Mouse (Mus musculus): ENCODE data around the gene Isy1. TPM values are rescaled to one million over a fixed set of nuclear protein-coding genes. Genes with fewer than 3 reads are reported as not detected.

The Isy1 gene
- polyA plus RNA-seq, 1 experiment from 2014 or later, result 39.0 TPM

- H3K9ac ChIP-seq, result no peak overlapping the region
- H3K4me3 ChIP-seq (replicated peaks), result no peak overlapping the region
- ATAC-seq (ENCODE audit: insufficient read depth, low FRiP score, low read depth), result no peak
- peaks cover 36% of the 10 kb centered on the region for H3K36me3 ChIP-seq
- H3K4me2 ChIP-seq, result no peak overlapping the region
- 92% methylated on average over 13 of the region's 13 CpGs for WGBS
- no peaks in the 10 kb centered on the region for H3K9me3 ChIP-seq
- H3K27me3 ChIP-seq (replicated peaks), result no peaks in the 10 kb centered on the region
- H3K4me1 ChIP-seq, result peaks cover 5% of the 10 kb centered on the region
- no peak overlapping the region for H3K27ac ChIP-seq
Observed at GRCm38 (mm10) chr6:87845031-87845695, 6.6 kb upstream of the Isy1 start.

DNA sequence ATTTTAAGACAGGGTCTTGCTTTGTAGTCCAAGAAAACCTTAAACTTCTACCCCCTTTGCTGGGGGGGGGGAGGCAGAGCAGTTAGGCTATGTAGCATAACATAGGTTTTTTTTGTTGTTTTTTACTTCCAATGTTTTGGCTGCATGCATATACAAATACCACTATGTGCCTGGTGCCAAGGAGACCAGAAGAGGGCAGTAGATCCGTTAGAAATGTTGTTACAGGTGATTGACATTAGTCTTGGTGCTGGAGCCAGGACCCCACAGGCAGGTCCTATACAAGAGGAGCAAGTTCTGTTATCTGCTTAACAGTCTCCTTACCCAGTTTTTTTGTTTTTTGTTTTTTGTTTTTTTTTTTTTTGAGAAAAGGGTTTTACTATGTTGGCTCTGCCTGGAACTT lies 3.7 kb upstream of the Isy1 start:
- H3K4me2 ChIP-seq, result no peak overlapping the region
- no peak for ATAC-seq (ENCODE audit: insufficient read depth, low FRiP score, low read depth)
- WGBS, result 23% methylated on average over 1 of the region's 1 CpGs
- H3K4me3 ChIP-seq (replicated peaks), result no peak overlapping the region
- peaks cover 36% of the 10 kb centered on the region for H3K36me3 ChIP-seq
- H3K27me3 ChIP-seq (replicated peaks), result no peaks in the 10 kb centered on the region
- peaks cover 6% of the 10 kb centered on the region; the same call in 1 of the 2 replicates for H3K4me1 ChIP-seq
- H3K9me3 ChIP-seq, result no peaks in the 10 kb centered on the region
- H3K27ac ChIP-seq, result no peak overlapping the region
- no peak overlapping the region for H3K9ac ChIP-seq

- Histone ChIP-seq H3K27me3 (replicated peaks) (no peaks in the 10 kb centered on the region), H3K4me3 (replicated peaks) (no peak overlapping the region), H3K4me2 (no peak overlapping the region), H3K4me1 (0 out of 2 replicates have a peak, but pooled peaks cover 6% of the 10 kb centered on the region), H3K9ac (no peak overlapping the region), H3K36me3 (peaks cover 36% of the 10 kb centered on the region), H3K27ac (no peak overlapping the region), H3K9me3 (no peaks in the 10 kb centered on the region)
- 75% methylated on average over 8 of the region's 8 CpGs for WGBS
- no peak for ATAC-seq (ENCODE audit: insufficient read depth, low FRiP score, low read depth)
Observed at GRCm38 (mm10) chr6:87841635-87842034, 3.0 kb upstream of the Isy1 start.

GRCm38 (mm10) chr6:87839797-87840341 lies 1.3 kb upstream of the Isy1 start:
- ATAC-seq (ENCODE audit: insufficient read depth, low FRiP score, low read depth), result no peak
- peak overlapping the region; percentile 74; the same call in 1 of the 2 replicates for H3K4me2 ChIP-seq
- 0 out of 2 replicates have a peak overlapping the region, but pooled peaks have one; percentile 95 for H3K27ac ChIP-seq
- WGBS, result 54% methylated on average over 11 of the region's 11 CpGs
- no peak overlapping the region for H3K4me3 ChIP-seq (replicated peaks)
- H3K4me1 ChIP-seq, result 0 out of 2 replicates have a peak, but pooled peaks cover 6% of the 10 kb centered on the region
- no peaks in the 10 kb centered on the region for H3K27me3 ChIP-seq (replicated peaks)
- H3K9ac ChIP-seq, result no peak overlapping the region
- H3K9me3 ChIP-seq, result no peaks in the 10 kb centered on the region
- H3K36me3 ChIP-seq, result peaks cover 29% of the 10 kb centered on the region

- H3K4me3 ChIP-seq (replicated peaks), result no peak within 1 kb of the TSS
- no peak within 1 kb of the TSS for H3K9ac ChIP-seq
- no peaks in the 10 kb centered on the region for H3K9me3 ChIP-seq
- H3K4me2 ChIP-seq, result no peak within 1 kb of the TSS
- H3K27me3 ChIP-seq (replicated peaks), result no peaks in the 10 kb centered on the region
- 92% methylated on average over 7 of the region's 7 CpGs for WGBS
- no peak for ATAC-seq (ENCODE audit: insufficient read depth, low FRiP score, low read depth)
- H3K4me1 ChIP-seq, result 0 out of 2 replicates have a peak, but pooled peaks cover 6% of the 10 kb centered on the region
- H3K27ac ChIP-seq, result no peak within 1 kb of the TSS
- peaks cover 6% of the 10 kb centered on the region for H3K36me3 ChIP-seq
Observed at GRCm38 (mm10) chr6:87835695-87836094, 2.9 kb downstream of the Isy1 start, which contains the start of gene Gm45140. Gene Gm45140, minus strand, starts transcription at chr6:87835795.

DNA sequence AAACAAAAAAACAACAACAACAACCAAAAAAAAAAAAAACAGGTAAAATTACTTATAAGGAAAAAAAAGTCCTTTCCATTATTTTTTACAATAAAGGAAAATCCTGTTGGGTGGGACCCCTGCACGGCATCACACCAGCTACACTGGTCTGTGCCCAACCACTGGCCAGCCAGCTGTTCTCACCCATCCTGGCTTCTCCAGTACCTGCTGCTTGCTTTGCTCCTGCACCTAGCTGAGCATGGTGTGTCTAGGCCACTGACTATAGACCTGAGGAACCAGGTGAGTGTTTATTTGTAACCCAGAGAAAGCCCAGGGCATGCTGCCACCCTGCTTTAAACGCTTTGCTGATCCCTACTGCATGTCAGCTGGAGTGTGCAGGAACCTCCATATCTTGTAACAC lies 18.2 kb downstream of the Isy1 start:
- 88% methylated on average over 2 of the region's 2 CpGs for WGBS
- Histone ChIP-seq H3K36me3 (peaks cover 65% of the 10 kb centered on the region), H3K9ac (no peak overlapping the region), H3K9me3 (no peaks in the 10 kb centered on the region), H3K4me2 (no peak overlapping the region), H3K27ac (no peak overlapping the region), H3K4me1 (no peaks in the 10 kb centered on the region), H3K4me3 (replicated peaks) (no peak overlapping the region), H3K27me3 (replicated peaks) (no peaks in the 10 kb centered on the region)
- ATAC-seq (ENCODE audit: insufficient read depth, low FRiP score, low read depth), result no peak

DNA sequence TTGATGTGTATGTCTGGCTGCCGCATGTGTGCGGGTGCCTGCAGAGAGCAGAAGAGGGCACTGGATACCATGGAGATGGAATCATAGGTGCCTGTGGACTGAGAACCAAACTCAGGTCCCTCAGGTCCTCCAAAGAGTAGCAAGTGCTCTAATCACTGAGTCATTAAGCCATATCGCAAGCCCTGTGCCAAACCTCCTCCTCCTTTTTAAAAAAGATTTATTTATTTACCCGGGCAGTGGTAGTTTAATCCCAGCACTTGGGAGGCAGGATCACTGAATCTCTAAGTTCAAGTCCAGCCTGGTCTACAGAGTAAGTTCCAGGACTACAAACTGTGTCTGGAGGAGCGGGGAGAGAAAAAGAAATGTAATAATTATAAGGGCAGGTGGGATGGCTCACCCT lies 24.1 kb downstream of the Isy1 start:
- WGBS, result 90% methylated on average over 5 of the region's 5 CpGs
- no peak overlapping the region for H3K27ac ChIP-seq
- no peak overlapping the region for H3K9ac ChIP-seq

GRCm38 (mm10) chr6:87812656-87813055 lies 25.9 kb downstream of the Isy1 start:
- H3K27ac ChIP-seq, result peak overlapping the region; percentile 86

More for the DNA sequence above, 24.1 kb downstream of the Isy1 start:
- ATAC-seq (ENCODE audit: insufficient read depth, low FRiP score, low read depth), result no peak
- no peaks in the 10 kb centered on the region for H3K9me3 ChIP-seq
- peaks cover 25% of the 10 kb centered on the region for H3K36me3 ChIP-seq
- no peak overlapping the region for H3K4me2 ChIP-seq
- no peak overlapping the region for H3K4me3 ChIP-seq (replicated peaks)
- peaks cover 14% of the 10 kb centered on the region for H3K4me1 ChIP-seq
- no peaks in the 10 kb centered on the region for H3K27me3 ChIP-seq (replicated peaks)

GRCm38 (mm10) chr6:87811675-87812338 lies 26.8 kb downstream of the Isy1 start, which contains the start of gene Rab43:
Gene Rab43, minus strand, starts transcription at chr6:87812164.
- H3K9ac ChIP-seq, result peak within 1 kb of the TSS; percentile 58
- H3K4me3 ChIP-seq (replicated peaks), result peak within 1 kb of the TSS; percentile 79
- peaks cover 23% of the 10 kb centered on the region for H3K4me1 ChIP-seq
- H3K27ac ChIP-seq, result peak within 1 kb of the TSS; percentile 86
- H3K4me2 ChIP-seq, result peak within 1 kb of the TSS; percentile 87
- peak; percentile 96 for ATAC-seq (ENCODE audit: insufficient read depth, low FRiP score, low read depth)
- H3K9me3 ChIP-seq, result no peaks in the 10 kb centered on the region
- WGBS, result under 1% methylated on average over 43 of the region's 56 CpGs
- no peaks in the 10 kb centered on the region for H3K27me3 ChIP-seq (replicated peaks)
- H3K36me3 ChIP-seq, result peaks cover 6% of the 10 kb centered on the region; the same call in 1 of the 2 replicates

More at GRCm38 (mm10) chr6:87812656-87813055, 25.9 kb downstream of the Isy1 start:
- Histone ChIP-seq H3K4me2 (peak overlapping the region; percentile 87), H3K36me3 (peaks cover 9% of the 10 kb centered on the region; the same call in 1 of the 2 replicates), H3K4me3 (replicated peaks) (peak overlapping the region; percentile 79), H3K27me3 (replicated peaks) (no peaks in the 10 kb centered on the region), H3K9me3 (no peaks in the 10 kb centered on the region), H3K4me1 (peaks cover 20% of the 10 kb centered on the region), H3K9ac (peak overlapping the region; percentile 58; the same call in 1 of the 2 replicates)
- ATAC-seq (ENCODE audit: insufficient read depth, low FRiP score, low read depth), result no peak
- 86% methylated on average over 1 of the region's 1 CpGs for WGBS

- H3K27ac ChIP-seq, result peak overlapping the region; percentile 86
- H3K4me3 ChIP-seq (replicated peaks), result peak overlapping the region; percentile 79
- under 1% methylated on average over 71 of the region's 77 CpGs for WGBS
- peaks cover 23% of the 10 kb centered on the region for H3K4me1 ChIP-seq
- H3K4me2 ChIP-seq, result peak overlapping the region; percentile 87
- 0 out of 2 replicates have a peak, but pooled peaks cover 4% of the 10 kb centered on the region for H3K36me3 ChIP-seq
- peak overlapping the region; percentile 58 for H3K9ac ChIP-seq
- no peaks in the 10 kb centered on the region for H3K9me3 ChIP-seq
- H3K27me3 ChIP-seq (replicated peaks), result no peaks in the 10 kb centered on the region
- peak; percentile 3; the same call in 1 of the 2 replicates for ATAC-seq (ENCODE audit: insufficient read depth, low FRiP score, low read depth)
Observed at GRCm38 (mm10) chr6:87810713-87811669, 27.6 kb downstream of the Isy1 start.

DNA sequence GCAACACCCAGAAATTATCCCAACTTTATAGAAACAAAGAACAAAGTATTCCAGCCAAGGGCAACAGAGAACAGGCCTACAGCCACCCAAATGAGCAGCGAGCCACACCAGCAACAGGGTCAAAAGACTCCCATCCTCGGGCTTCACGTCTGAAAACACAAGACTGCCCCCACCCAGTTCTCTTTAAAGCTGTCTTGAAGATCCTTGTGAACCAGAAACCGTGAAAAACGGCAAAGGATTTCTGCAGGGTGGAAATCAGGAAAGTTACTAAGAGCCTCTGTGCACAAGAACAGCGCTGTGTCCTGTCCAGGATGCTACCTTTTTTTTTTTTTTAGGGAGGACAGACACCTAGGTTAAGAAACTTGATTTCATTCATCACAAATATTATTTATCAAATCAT lies 28.3 kb downstream of the Isy1 start:
- Histone ChIP-seq H3K4me3 (replicated peaks) (peak overlapping the region; percentile 79), H3K4me1 (peaks cover 23% of the 10 kb centered on the region), H3K27me3 (replicated peaks) (no peaks in the 10 kb centered on the region), H3K9ac (no peak overlapping the region), H3K9me3 (no peaks in the 10 kb centered on the region), H3K4me2 (peak overlapping the region; percentile 87), H3K36me3 (no peaks in the 10 kb centered on the region), H3K27ac (0 out of 2 replicates have a peak overlapping the region, but pooled peaks have one; percentile 8)
- no peak for ATAC-seq (ENCODE audit: insufficient read depth, low FRiP score, low read depth)
- 35% methylated on average over 6 of the region's 6 CpGs for WGBS
